Mouse (Mus musculus) CH12.LX (cell line): ENCODE data around the gene Dlg2. TPM values are rescaled to one million over a fixed set of nuclear protein-coding genes. Genes with fewer than 3 reads are reported as not detected.

Experiments
- DNase-seq: peaks from one replicate; pipeline ENCODE4 v3.0.0-alpha.2; 2013; ENCODE audit errors: extremely low read depth
- H3K27ac ChIP-seq: 2 replicates; pipeline ENCODE4 v1.5.1; 2012; ENCODE audit warnings: low read depth, mild to moderate bottlenecking, control low read depth, moderate library complexity; ENCODE audit not compliant: insufficient read depth
- H3K27me3 ChIP-seq: replicated peaks from 2 replicates; pipeline ENCODE3; 2012; ENCODE audit warnings: inconsistent platforms
- H3K36me3 ChIP-seq, 2 experiments: replicated peaks in 1 of 2; 2 replicates each; pipeline versions ENCODE3 to v1.6.1; 2012; ENCODE audit warnings: inconsistent platforms in 1 of 2, low read length in 1 of 2, mild to moderate bottlenecking in 1 of 2, mixed read lengths in 1 of 2, moderate library complexity in 1 of 2; ENCODE audit not compliant: control insufficient read depth in 1 of 2, insufficient read depth in 1 of 2
- H3K4me1 ChIP-seq, 2 experiments: 2 replicates each; pipeline ENCODE4 v1.6.1; 2012; ENCODE audit warnings: inconsistent platforms in 1 of 2, moderate library complexity in 1 of 2; ENCODE audit not compliant: insufficient read depth in 2 of 2, control insufficient read depth in 1 of 2
- H3K4me2 ChIP-seq: 2 replicates; pipeline ENCODE4 v1.6.1; 2012; ENCODE audit warnings: low read depth, mild to moderate bottlenecking, control low read depth; ENCODE audit not compliant: poor library complexity, insufficient read depth, severe bottlenecking
- H3K4me3 ChIP-seq, 3 experiments: fragments of 150-350 bp in 1 of 3; sonication (generic) in 1 of 3; replicated peaks in 1 of 3; 2 replicates each; pipeline versions ENCODE3 to v1.5.1; 2011 to 2012; ENCODE audit warnings: low read depth in 2 of 3, low read length in 2 of 3, mild to moderate bottlenecking in 2 of 3, moderate library complexity in 2 of 3, control low read depth in 1 of 3, improper control_type of control experiment in 1 of 3, inconsistent platforms in 1 of 3, mixed read lengths in 1 of 3; ENCODE audit not compliant: poor library complexity in 1 of 3
- H3K79me2 ChIP-seq: replicated peaks from 2 replicates; pipeline ENCODE4 v1.6.1; 2012; ENCODE audit warnings: mild to moderate bottlenecking, moderate library complexity; ENCODE audit not compliant: control insufficient read depth, poor library complexity, insufficient read depth, severe bottlenecking; ENCODE audit errors: extremely low read depth
- H3K9ac ChIP-seq: 2 replicates; pipeline ENCODE4 v1.6.1; 2012; ENCODE audit warnings: low read depth, mild to moderate bottlenecking, control low read depth, moderate library complexity; ENCODE audit not compliant: insufficient read depth
- H3K9me3 ChIP-seq: replicated peaks from 2 replicates; pipeline ENCODE3; 2012; ENCODE audit warnings: low read length, inconsistent platforms, mixed read lengths
- CHD1 ChIP-seq: IDR thresholded peaks from 2 replicates; pipeline ENCODE4 v1.6.1; 2012; ENCODE audit warnings: low read depth, low read length, improper control_type of control experiment, inconsistent platforms
- HCFC1 ChIP-seq: IDR thresholded peaks from 2 replicates; pipeline ENCODE4 v1.6.1; 2012; ENCODE audit warnings: low read depth, mild to moderate bottlenecking, inconsistent platforms, low read length, improper control_type of control experiment
- IRF4 ChIP-seq: IDR thresholded peaks from 2 replicates; pipeline ENCODE4 v1.6.1; 2014; ENCODE audit warnings: low read depth, mild to moderate bottlenecking, inconsistent platforms, low read length, improper control_type of control experiment
- JUN ChIP-seq: IDR thresholded peaks from 2 replicates; pipeline ENCODE4 v1.6.1; 2011; ENCODE audit warnings: low read depth, mild to moderate bottlenecking, low read length, improper control_type of control experiment, moderate library complexity; ENCODE audit not compliant: insufficient read depth
- KAT2A ChIP-seq: IDR thresholded peaks from 2 replicates; pipeline ENCODE4 v1.6.1; 2012; ENCODE audit warnings: low read length, improper control_type of control experiment, inconsistent platforms; ENCODE audit not compliant: insufficient replicate concordance
- MAFK ChIP-seq: IDR thresholded peaks from 2 replicates; pipeline ENCODE4 v1.6.1; 2011; ENCODE audit warnings: low read length, improper control_type of control experiment; ENCODE audit not compliant: insufficient replicate concordance
- MAX ChIP-seq: IDR thresholded peaks from 2 replicates; pipeline ENCODE4 v1.6.1; 2011; ENCODE audit warnings: low read length, improper control_type of control experiment
- MEF2A ChIP-seq: IDR thresholded peaks from 2 replicates; pipeline ENCODE4 v1.6.1; 2014; ENCODE audit warnings: low read depth, mild to moderate bottlenecking, inconsistent platforms, low read length, improper control_type of control experiment, borderline replicate concordance
- PAX5 ChIP-seq: IDR thresholded peaks from 2 replicates; pipeline ENCODE4 v1.6.1; 2012; ENCODE audit warnings: low read length, inconsistent platforms, mixed read lengths
- POLR2A ChIP-seq: IDR thresholded peaks from 2 replicates; pipeline ENCODE4 v1.6.1; 2011; ENCODE audit warnings: low read depth, mild to moderate bottlenecking, improper control_type of control experiment, low read length
- POLR2AphosphoS2 ChIP-seq: IDR thresholded peaks from 2 replicates; pipeline ENCODE4 v1.6.1; 2011; ENCODE audit warnings: low read depth, low read length, improper control_type of control experiment
- RCOR1 ChIP-seq: conservative IDR thresholded peaks from 2 replicates; pipeline ENCODE4 v1.6.1; 2012; ENCODE audit warnings: low read depth, mild to moderate bottlenecking, inconsistent platforms, low read length, improper control_type of control experiment
- SIN3A ChIP-seq: IDR thresholded peaks from 2 replicates; pipeline ENCODE4 v1.6.1; 2012; ENCODE audit warnings: low read length, improper control_type of control experiment, inconsistent platforms
- TCF12 ChIP-seq: IDR thresholded peaks from 2 replicates; pipeline ENCODE4 v1.6.1; 2014; ENCODE audit warnings: low read depth, mild to moderate bottlenecking, inconsistent platforms, low read length, improper control_type of control experiment
- UBTF ChIP-seq: IDR thresholded peaks from 2 replicates; pipeline ENCODE4 v1.6.1; 2012; ENCODE audit warnings: low read depth, mild to moderate bottlenecking, inconsistent platforms, low read length, improper control_type of control experiment, moderate library complexity
- USF2 ChIP-seq: conservative IDR thresholded peaks from 2 replicates; pipeline ENCODE4 v1.6.1; 2011; ENCODE audit warnings: low read depth, low read length, improper control_type of control experiment
- ZC3H11A ChIP-seq: IDR thresholded peaks from 2 replicates; pipeline ENCODE4 v1.6.1; 2012; ENCODE audit warnings: low read depth, mild to moderate bottlenecking, inconsistent platforms, low read length, improper control_type of control experiment
- ZKSCAN1 ChIP-seq: IDR thresholded peaks from 2 replicates; pipeline ENCODE4 v1.6.1; 2012; ENCODE audit warnings: low read depth, inconsistent platforms, low read length, improper control_type of control experiment, borderline replicate concordance
- ZNF384 ChIP-seq: IDR thresholded peaks from 2 replicates; pipeline ENCODE4 v1.6.1; 2012; ENCODE audit warnings: low read depth, low read length, improper control_type of control experiment, inconsistent platforms
- dilution Hi-C: fragments of 300-500 bp; cut with MboI; formaldehyde crosslinking; loops from 2 replicates; pipeline ENCODE4 v1.14.3; 2020; ENCODE audit warnings: low sequenced_read_pairs; ENCODE audit not compliant: extremely low pct_unique_long_range_greater_than_20kb, extremely low pct_ligation_motif_present
- in situ Hi-C: fragments of 300-500 bp; cut with MboI; formaldehyde crosslinking; loops from 3 replicates; pipeline ENCODE4 v1.14.3; 2019; ENCODE audit warnings: low sequenced_read_pairs, low pct_ligation_motif_present, low pct_unique_long_range_greater_than_20kb, mixed read lengths
- polyA plus RNA-seq: library from polyadenylated mRNA; unstranded; fragments of >175 nt; gene quantifications from 2 replicates; pipeline ENCODE4 v1.2.1, GENCODE M21; 2012; ENCODE audit warnings: low read depth; ENCODE audit not compliant: insufficient read length
- total RNA-seq, 2 experiments: library from RNA; depleted of rRNA; stranded (reverse); fragments of 300-350 nt in 1 of 2; fragments of >200 nt in 1 of 2; gene quantifications; 2 replicates each; pipeline ENCODE4 v1.2.3; 2012 to 2014

Dlg2 gene
- total and polyA plus RNA-seq, 3 experiments, result 0.36 TPM; not detected in 2

GRCm38 (mm10) chr7:91790949-91791564, 1314.6 kb downstream of the Dlg2 start:
- H3K4me1 ChIP-seq, result no peaks in the 10 kb centered on the region
- no peaks in the 10 kb centered on the region for H3K27me3 ChIP-seq
- H3K4me2 ChIP-seq, result no peak overlapping the region
- H3K4me3 ChIP-seq, result no peak overlapping the region
- H3K79me2 ChIP-seq, result no peaks in the 10 kb centered on the region
- no peak overlapping the region for H3K9ac ChIP-seq
- DNase-seq, result no peak
- dilution Hi-C loops (no loop called here), in situ Hi-C loops (no loop called here)
- TF ChIP-seq MAX (no peak), PAX5 (no peak), MEF2A (no peak)
- no peaks in the 10 kb centered on the region for H3K9me3 ChIP-seq
- no peak overlapping the region for H3K27ac ChIP-seq
- no peaks in the 10 kb centered on the region for H3K36me3 ChIP-seq

GRCm38 (mm10) chr7:91806632-91807031, 1330.2 kb downstream of the Dlg2 start:
- dilution Hi-C loops, result no loop called here
- Histone ChIP-seq H3K9me3 (no peaks in the 10 kb centered on the region), H3K79me2 (no peaks in the 10 kb centered on the region), H3K27me3 (no peaks in the 10 kb centered on the region), H3K4me3 (no peak overlapping the region), H3K9ac (no peak overlapping the region), H3K4me2 (no peak overlapping the region), H3K36me3 (no peaks in the 10 kb centered on the region), H3K27ac (no peak overlapping the region), H3K4me1 (no peaks in the 10 kb centered on the region)
- DNase-seq, result no peak
- TF ChIP-seq CHD1 (no peak), ZKSCAN1 (no peak), ZC3H11A (no peak), ZNF384 (no peak), HCFC1 (no peak), POLR2A (no peak), SIN3A (no peak), POLR2AphosphoS2 (no peak), USF2 (no peak), UBTF (no peak), JUN (no peak), MAFK (no peak), TCF12 (no peak), IRF4 (no peak), RCOR1 (no peak), KAT2A (no peak)
- in situ Hi-C loops, result no loop called here
